Mouse (Mus musculus) MEL (cell line): ENCODE data around the gene Tomm40. TPM values are rescaled to one million over a fixed set of nuclear protein-coding genes. Genes with fewer than 3 reads are reported as not detected.
"Not testable (repeated sequence)": the region's sequence is repeated elsewhere in the genome, so short reads cannot be mapped to it uniquely, and the experiment has no call there.

Source experiments
- DNase-seq: peaks from one replicate; pipeline ENCODE4 v3.0.0; 2011; ENCODE audit warnings: low read depth, low spot score
- H3K27ac ChIP-seq: 2 replicates; pipeline ENCODE4 v1.5.1; 2012; ENCODE audit warnings: low read depth, mild to moderate bottlenecking, control low read depth, low read length, moderate library complexity; ENCODE audit not compliant: control insufficient read depth
- H3K27me3 ChIP-seq, 2 experiments: fragments of 150-350 bp in 1 of 2; sonication (generic) in 1 of 2; 2 replicates each; pipeline ENCODE4 v1.6.1; 2012; ENCODE audit warnings: low read length in 2 of 2, mild to moderate bottlenecking in 2 of 2, improper control_type of control experiment in 1 of 2, moderate library complexity in 1 of 2; ENCODE audit not compliant: insufficient read depth in 2 of 2, control insufficient read depth in 1 of 2
- H3K36me3 ChIP-seq, 2 experiments: 2 replicates each; pipeline ENCODE4 v1.6.1; 2012 to 2014; ENCODE audit warnings: low read length in 2 of 2, improper control_type of control experiment in 1 of 2, inconsistent platforms in 1 of 2, mild to moderate bottlenecking in 1 of 2; ENCODE audit not compliant: insufficient read depth in 2 of 2, control insufficient read depth in 1 of 2
- H3K4me1 ChIP-seq, 2 experiments: fragments of 150-350 bp in 1 of 2; sonication (generic) in 1 of 2; 2 replicates each; pipeline ENCODE4 v1.6.1; 2012; ENCODE audit warnings: low read length in 2 of 2, improper control_type of control experiment in 1 of 2, mild to moderate bottlenecking in 1 of 2; ENCODE audit not compliant: insufficient read depth in 2 of 2, control insufficient read depth in 1 of 2
- H3K4me3 ChIP-seq, 2 experiments: fragments of 150-350 bp in 1 of 2; sonication (generic) in 1 of 2; 2 replicates each; pipeline ENCODE4 v1.5.1; 2012; ENCODE audit warnings: low read depth in 2 of 2, low read length in 2 of 2, mild to moderate bottlenecking in 2 of 2, moderate library complexity in 2 of 2, control low read depth in 1 of 2, improper control_type of control experiment in 1 of 2; ENCODE audit not compliant: control insufficient read depth in 1 of 2, insufficient read depth in 1 of 2
- H3K79me2 ChIP-seq: 2 replicates; pipeline ENCODE4 v1.6.1; 2012; ENCODE audit warnings: mild to moderate bottlenecking, low read length, moderate library complexity; ENCODE audit not compliant: control insufficient read depth, poor library complexity, insufficient read depth
- H3K9ac ChIP-seq: 2 replicates; pipeline ENCODE4 v1.6.1; 2012; ENCODE audit warnings: low read depth, mild to moderate bottlenecking, control low read depth, low read length, moderate library complexity; ENCODE audit not compliant: control insufficient read depth, poor library complexity, severe bottlenecking
- H3K9me3 ChIP-seq: fragments of 150-350 bp; sonication (generic); replicated peaks from 2 replicates; pipeline ENCODE4 v1.6.1; 2012; ENCODE audit warnings: mild to moderate bottlenecking, low read length, improper control_type of control experiment, moderate library complexity; ENCODE audit not compliant: insufficient read depth
- BHLHE40 ChIP-seq: IDR thresholded peaks from 2 replicates; pipeline ENCODE4 v1.6.1; 2012; ENCODE audit warnings: low read depth, mild to moderate bottlenecking, inconsistent platforms, low read length, improper control_type of control experiment, borderline replicate concordance
- CHD2 ChIP-seq: IDR thresholded peaks from 2 replicates; pipeline ENCODE4 v1.6.1; 2011; ENCODE audit warnings: low read length, improper control_type of control experiment
- CTCF ChIP-seq, 3 experiments: IDR thresholded peaks in 2 of 3; conservative IDR thresholded peaks in 1 of 3; 2 replicates each; pipeline ENCODE4 v1.5.1; 2011 to 2012; ENCODE audit warnings: low read length in 3 of 3, low read depth in 2 of 3, mild to moderate bottlenecking in 2 of 3, improper control_type of control experiment in 1 of 3, inconsistent platforms in 1 of 3, mixed read lengths in 1 of 3, moderate library complexity in 1 of 3; ENCODE audit not compliant: control insufficient read depth in 1 of 3, insufficient read depth in 1 of 3, poor library complexity in 1 of 3, severe bottlenecking in 1 of 3
- GATA1 ChIP-seq: IDR thresholded peaks from 2 replicates; pipeline ENCODE4 v1.6.1; 2011; ENCODE audit warnings: low read depth, low read length, improper control_type of control experiment
- HCFC1 ChIP-seq: IDR thresholded peaks from 2 replicates; pipeline ENCODE4 v1.6.1; 2012; ENCODE audit warnings: low read depth, mild to moderate bottlenecking, inconsistent platforms, low read length, improper control_type of control experiment, moderate library complexity
- KAT2A ChIP-seq: conservative IDR thresholded peaks from 2 replicates; pipeline ENCODE4 v1.6.1; 2012; ENCODE audit warnings: low read depth, low read length, improper control_type of control experiment, inconsistent platforms
- MAX ChIP-seq: IDR thresholded peaks from 2 replicates; pipeline ENCODE4 v1.6.1; 2011; ENCODE audit warnings: low read length, improper control_type of control experiment
- MEF2A ChIP-seq: IDR thresholded peaks from 2 replicates; pipeline ENCODE4 v1.6.1; 2014; ENCODE audit warnings: low read depth, mild to moderate bottlenecking, inconsistent platforms, low read length, improper control_type of control experiment; ENCODE audit not compliant: poor library complexity, insufficient replicate concordance, severe bottlenecking; ENCODE audit errors: extremely low read depth
- MXI1 ChIP-seq: IDR thresholded peaks from 2 replicates; pipeline ENCODE4 v1.6.1; 2011; ENCODE audit warnings: mild to moderate bottlenecking, low read depth, low read length, improper control_type of control experiment
- MYC ChIP-seq: IDR thresholded peaks from 2 replicates; pipeline ENCODE4 v1.6.1; 2011; ENCODE audit warnings: low read depth, mild to moderate bottlenecking, low read length, improper control_type of control experiment, moderate library complexity
- NELFE ChIP-seq: IDR thresholded peaks from 2 replicates; pipeline ENCODE4 v1.6.1; 2011; ENCODE audit warnings: low read depth, low read length, improper control_type of control experiment
- POLR2AphosphoS5 ChIP-seq: IDR thresholded peaks from 2 replicates; pipeline ENCODE4 v1.6.1; 2012; ENCODE audit warnings: low read depth, borderline replicate concordance, mild to moderate bottlenecking, inconsistent platforms, low read length, moderate library complexity, mixed read lengths
- RCOR1 ChIP-seq: IDR thresholded peaks from 2 replicates; pipeline ENCODE4 v1.6.1; 2012; ENCODE audit warnings: low read depth, mild to moderate bottlenecking, inconsistent platforms, low read length, improper control_type of control experiment
- TBP ChIP-seq: IDR thresholded peaks from 2 replicates; pipeline ENCODE4 v1.8.0; 2011; ENCODE audit warnings: low read depth, low read length, improper control_type of control experiment
- USF1 ChIP-seq: IDR thresholded peaks from 2 replicates; pipeline ENCODE4 v1.6.1; 2014; ENCODE audit warnings: low read depth, mild to moderate bottlenecking, inconsistent platforms, low read length, improper control_type of control experiment, moderate library complexity
- ZC3H11A ChIP-seq: IDR thresholded peaks from 2 replicates; pipeline ENCODE4 v1.6.1; 2012; ENCODE audit warnings: low read depth, mild to moderate bottlenecking, inconsistent platforms, low read length, improper control_type of control experiment
- ZNF384 ChIP-seq: IDR thresholded peaks from 2 replicates; pipeline ENCODE4 v1.6.1; 2012; ENCODE audit warnings: low read depth, mild to moderate bottlenecking, inconsistent platforms, low read length, improper control_type of control experiment
- polyA plus RNA-seq, 2 experiments: library from polyadenylated mRNA; stranded (reverse) in 1 of 2; unstranded in 1 of 2; fragments of >175 nt in 1 of 2; fragments of >200 nt in 1 of 2; gene quantifications; 2 replicates each; pipeline versions ENCODE4 v1.2.1 to v1.2.4; 2012; ENCODE audit warnings: low replicate concordance in 2 of 2, low read depth in 1 of 2; ENCODE audit not compliant: insufficient read length in 2 of 2, insufficient read depth in 1 of 2, missing spikeins in 1 of 2
- total RNA-seq: library from RNA; depleted of rRNA; stranded (reverse); fragments of 300-350 nt; gene quantifications from 2 replicates; pipeline ENCODE4 v1.2.3, GENCODE M21; 2012

Gene Tomm40
- total and polyA plus RNA-seq, 3 experiments: 294 to 403 TPM; not detected in 1

DNA sequence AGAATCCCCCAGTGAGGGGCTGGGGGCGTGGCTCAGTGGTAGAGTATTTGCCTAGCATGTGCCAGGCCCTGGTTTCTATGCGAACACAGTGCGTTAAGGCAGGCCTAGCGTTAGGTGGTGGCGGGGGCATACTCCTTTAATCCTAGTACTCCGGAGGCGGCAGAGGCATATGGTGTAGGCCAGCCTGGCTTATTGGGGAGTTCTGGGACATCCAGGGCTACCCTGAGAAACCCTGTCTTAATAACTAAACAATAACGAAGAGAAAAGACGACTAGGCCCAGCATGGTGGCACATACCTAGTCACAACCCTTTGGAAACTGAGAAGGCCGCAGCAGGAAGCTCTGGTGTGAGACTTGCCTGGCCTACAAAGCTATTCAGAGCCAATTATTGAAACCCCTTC lies 27.1 kb downstream of the Tomm40 start (continued):
- TF ChIP-seq GATA1: no peak
- no peak for TF ChIP-seq CHD2
- no peak for TF ChIP-seq ZNF384

DNA sequence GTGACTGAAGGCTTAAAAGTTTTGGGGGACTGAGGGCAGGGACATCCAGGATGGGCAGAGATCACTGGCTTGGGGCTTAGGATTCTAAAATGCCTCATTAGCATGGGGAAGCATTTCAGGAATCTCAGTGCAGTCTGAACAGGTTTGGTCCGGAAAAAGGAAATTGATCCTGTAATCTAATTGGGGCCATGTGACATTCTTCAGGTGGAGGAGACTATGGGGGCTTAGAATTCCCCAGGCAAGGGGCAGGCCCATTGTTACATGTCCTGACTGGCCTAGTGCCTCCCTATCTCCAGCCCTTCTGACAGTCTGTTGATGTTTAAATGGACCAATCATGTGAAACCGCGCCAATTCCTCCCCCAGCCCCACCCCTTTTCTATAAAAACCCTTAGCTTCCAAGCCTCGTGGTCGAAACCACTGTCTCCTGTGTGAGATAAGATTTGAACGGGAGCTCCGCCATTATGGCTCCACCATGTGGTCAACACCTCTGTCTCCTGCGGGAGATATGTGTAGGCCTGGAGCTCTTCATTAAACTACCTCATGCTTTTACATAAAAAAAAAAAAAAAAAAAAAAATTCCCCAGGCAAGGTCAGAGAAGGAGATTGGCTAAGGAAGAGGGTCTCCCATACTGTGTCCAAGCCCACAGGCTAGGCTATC lies 28.2 kb downstream of the Tomm40 start:
- H3K27me3 ChIP-seq, H3K36me3 ChIP-seq, DNase-seq, H3K4me3 ChIP-seq, H3K4me1 ChIP-seq, H3K79me2 ChIP-seq, H3K9me3 ChIP-seq, H3K9ac ChIP-seq: not testable (repeated sequence)
- H3K27ac ChIP-seq: 0 out of 2 replicates have a peak overlapping the region, but pooled peaks have one; percentile 34
- peak; percentile 81 for TF ChIP-seq MAX
- TF ChIP-seq USF1: peak; percentile 30; the same call in 1 of the 2 replicates
- TF ChIP-seq MYC: peak; percentile 81
- peak; percentile 41; the same call in 1 of the 2 replicates for TF ChIP-seq ZNF384

DNA sequence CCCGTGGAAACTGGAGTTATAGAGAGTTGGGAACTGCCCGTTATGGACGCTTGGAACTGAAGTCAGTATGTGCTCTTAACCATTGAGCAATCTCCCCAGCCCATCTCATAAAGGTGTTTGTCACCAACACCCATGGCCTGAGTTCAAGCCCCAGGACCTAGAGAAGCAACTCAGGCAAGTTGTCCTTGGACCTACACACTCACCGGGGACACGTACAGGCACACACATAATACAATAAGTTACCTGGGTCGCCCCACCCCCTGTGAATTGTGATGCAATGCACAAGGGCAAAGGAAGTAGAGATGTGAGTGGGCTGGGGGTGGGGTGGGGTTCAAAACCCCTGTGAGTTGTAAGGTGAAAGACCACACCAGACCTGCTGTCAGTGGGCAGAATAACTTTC lies 28.7 kb downstream of the Tomm40 start:
- H3K4me3 ChIP-seq: no peak overlapping the region
- H3K79me2 ChIP-seq: no peaks in the 10 kb centered on the region
- peaks cover 0 to 7% of the 10 kb centered on the region in 2 experiments; a peak in 2 of 4 replicates for H3K36me3 ChIP-seq
- no peaks in the 10 kb centered on the region for H3K27me3 ChIP-seq
- H3K9ac ChIP-seq: no peak overlapping the region
- H3K9me3 ChIP-seq: no peaks in the 10 kb centered on the region
- TF ChIP-seq MXI1: no peak
- no peak for TF ChIP-seq BHLHE40
- TF ChIP-seq KAT2A: no peak
- no peak for TF ChIP-seq CTCF (IDR thresholded peaks at IDR 0.05 in 2 of 3, conservative IDR thresholded peaks at IDR 0.05 in 1 of 3; ENCODE audit: control insufficient read depth in 1 of 3, insufficient read depth in 1 of 3, low read depth in 2 of 3, low read length in 3 of 3, poor library complexity in 1 of 3, severe bottlenecking in 1 of 3)
- peaks cover 0 to 10% of the 10 kb centered on the region in 2 experiments; a peak in 2 of 4 replicates for H3K4me1 ChIP-seq
- H3K27ac ChIP-seq: no peak overlapping the region
- DNase-seq: no peak

DNA sequence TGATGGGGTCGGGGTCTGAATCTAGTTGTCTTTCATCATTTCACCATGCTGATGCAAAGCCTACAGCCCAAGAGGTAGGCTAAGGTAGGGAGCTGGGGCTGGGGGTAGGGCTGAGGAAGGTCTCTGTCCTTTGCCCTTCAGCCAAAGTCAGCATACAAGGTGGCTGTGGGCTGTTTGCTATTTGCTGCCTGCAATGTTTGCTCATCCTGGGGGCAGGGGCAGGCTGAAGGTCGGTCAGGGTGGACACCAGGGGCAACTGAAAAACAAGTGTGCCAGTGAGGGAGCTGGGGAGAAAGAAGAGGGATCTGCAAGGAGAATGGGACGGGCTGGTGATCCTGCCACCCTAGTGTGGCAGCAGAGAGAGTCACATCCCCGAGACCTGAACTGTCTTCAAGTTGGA lies 29.9 kb downstream of the Tomm40 start:
- no peak overlapping the region for H3K27ac ChIP-seq

More for the DNA sequence above, 29.9 kb downstream of the Tomm40 start:
- Histone ChIP-seq H3K9ac (no peak overlapping the region), H3K4me3 (no peak overlapping the region), H3K4me1 (peaks cover 0 to 10% of the 10 kb centered on the region in 2 experiments; a peak in 2 of 4 replicates), H3K79me2 (no peaks in the 10 kb centered on the region), H3K36me3 (peaks cover 0 to 7% of the 10 kb centered on the region in 2 experiments; a peak in 2 of 4 replicates), H3K9me3 (no peaks in the 10 kb centered on the region), H3K27me3 (no peaks in the 10 kb centered on the region)
- TF ChIP-seq HCFC1 (no peak), MXI1 (no peak), POLR2AphosphoS5 (no peak), GATA1 (no peak), CHD2 (no peak), KAT2A (no peak), MYC (no peak), TBP (no peak), ZC3H11A (no peak), NELFE (no peak), MEF2A (no peak), RCOR1 (no peak), MAX (no peak)
- no peak for DNase-seq
